Mouse (Mus musculus) stomach, embryonic 16.5 days (tissue): ENCODE measurements around the gene Alx3. TPM values are rescaled to one million over a fixed set of nuclear protein-coding genes. Genes with fewer than 3 reads are reported as not detected.

Experiments used
- ATAC-seq: fragments of 200-750 bp; cut with Nextera tagmentation; 2 replicates; pipeline ENCODE4 v1.8.0; 2017; ENCODE audit warnings: moderate number of reproducible peaks, moderate TSS enrichment; ENCODE audit not compliant: insufficient read depth, low FRiP score
- H3K27ac ChIP-seq: fragments of 300-500 bp; sonication (generic); 2 replicates; pipeline ENCODE4 v1.5.1; 2014; ENCODE audit warnings: low read length
- H3K27me3 ChIP-seq: fragments of 300-500 bp; sonication (generic); 2 replicates; pipeline ENCODE4 v1.6.1; 2014; ENCODE audit warnings: low read length, control low read depth, mixed read lengths; ENCODE audit not compliant: control insufficient read depth, insufficient read depth
- H3K36me3 ChIP-seq: fragments of 300-500 bp; sonication (generic); 2 replicates; pipeline ENCODE4 v1.6.1; 2014; ENCODE audit warnings: low read length; ENCODE audit not compliant: control insufficient read depth, insufficient read depth
- H3K4me1 ChIP-seq: fragments of 300-500 bp; sonication (generic); 2 replicates; pipeline ENCODE4 v1.6.1; 2014; ENCODE audit warnings: low read length, control low read depth, mixed read lengths; ENCODE audit not compliant: control insufficient read depth, insufficient read depth
- H3K4me2 ChIP-seq: fragments of 300-500 bp; sonication (generic); 2 replicates; pipeline ENCODE4 v1.6.1; 2014; ENCODE audit warnings: low read depth, low read length, mixed read lengths
- H3K4me3 ChIP-seq: fragments of 300-500 bp; sonication (generic); replicated peaks from 2 replicates; pipeline ENCODE4 v1.5.1; 2014; ENCODE audit warnings: mild to moderate bottlenecking, low read length
- H3K9ac ChIP-seq: fragments of 300-500 bp; sonication (generic); 2 replicates; pipeline ENCODE4 v1.6.1; 2014; ENCODE audit warnings: low read length
- H3K9me3 ChIP-seq: fragments of 300-500 bp; sonication (generic); replicated peaks from 2 replicates; pipeline ENCODE4 v1.6.1; 2016; ENCODE audit warnings: low read length, control low read depth; ENCODE audit not compliant: control insufficient read depth
- WGBS: fragments of 180-500 bp; shearing (Covaris S2); extraction: QIAGEN DNeasy Blood & Tissue Kit; methylation state at CpG from one replicate; pipeline ENCODE4 v1.1.7; 2014; 5-methylcytosine and 5-hydroxymethylcytosine counted together
- polyA plus RNA-seq: library from polyadenylated mRNA; unstranded; fragments of >200 nt; fragmentation: Nextera tagmentation; extraction: Ambion mirVana; gene quantifications from 2 replicates; pipeline ENCODE4 v1.2.1, GENCODE M21; 2015

Gene Alx3
- polyA plus RNA-seq, 1 experiment from 2014 or later: 0.25 TPM

DNA sequence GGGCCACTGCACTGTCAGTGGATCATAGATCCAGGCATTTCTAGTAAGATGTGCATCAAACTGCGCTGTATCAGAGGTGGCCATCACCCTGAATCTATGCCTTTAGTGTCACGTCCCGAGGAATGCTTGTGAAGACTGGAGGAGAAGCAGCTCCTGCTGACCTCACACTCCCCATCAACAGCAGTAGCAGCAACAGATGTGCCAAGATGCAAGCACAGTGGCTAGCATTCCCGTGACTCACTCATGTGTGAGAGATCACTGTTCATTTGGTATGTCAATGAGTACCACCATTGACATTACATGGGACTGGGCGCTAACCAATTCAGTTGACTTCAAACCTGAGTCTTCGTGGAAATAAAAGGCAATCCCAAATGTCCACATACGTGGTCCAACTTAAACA, 32.8 kb downstream of the Alx3 start:
- no peak overlapping the region for H3K9ac ChIP-seq
- peaks cover 36% of the 10 kb centered on the region for H3K36me3 ChIP-seq
- 92% methylated on average over 7 of the region's 7 CpGs for WGBS
- no peak overlapping the region for H3K27ac ChIP-seq
- H3K4me2 ChIP-seq: no peak overlapping the region
- peaks cover 5% of the 10 kb centered on the region; the same call in 1 of the 2 replicates for H3K4me1 ChIP-seq
- no peak for ATAC-seq
- H3K9me3 ChIP-seq: no peaks in the 10 kb centered on the region
- no peaks in the 10 kb centered on the region for H3K27me3 ChIP-seq
- H3K4me3 ChIP-seq: no peak overlapping the region

DNA sequence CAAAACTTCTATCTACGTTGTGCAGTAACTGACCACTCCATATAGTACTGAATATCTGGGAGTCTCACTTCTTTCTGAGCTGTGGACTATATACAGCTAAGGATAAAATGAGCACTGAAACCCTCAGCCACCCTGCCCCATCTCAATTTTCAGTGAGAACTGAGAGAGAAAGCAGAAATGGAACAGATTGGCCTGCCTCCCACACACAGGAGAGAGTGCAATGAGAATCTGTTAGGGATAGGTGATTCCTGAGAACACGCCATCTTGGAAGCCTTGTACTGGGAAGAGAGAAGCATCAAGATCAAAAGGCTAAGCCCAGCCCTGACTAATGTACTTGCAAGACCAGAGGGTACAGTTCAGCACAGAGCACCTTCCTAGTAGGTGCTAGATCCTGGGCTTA, 33.7 kb downstream of the Alx3 start:
- H3K4me2 ChIP-seq: no peak overlapping the region
- peaks cover 5% of the 10 kb centered on the region; the same call in 1 of the 2 replicates for H3K4me1 ChIP-seq
- no peak overlapping the region for H3K27ac ChIP-seq
- peaks cover 28% of the 10 kb centered on the region for H3K36me3 ChIP-seq
- H3K9ac ChIP-seq: no peak overlapping the region
- H3K4me3 ChIP-seq: no peak overlapping the region
- no peaks in the 10 kb centered on the region for H3K27me3 ChIP-seq
- H3K9me3 ChIP-seq: no peaks in the 10 kb centered on the region
- ATAC-seq: no peak
- 96% methylated on average over 2 of the region's 2 CpGs for WGBS

DNA sequence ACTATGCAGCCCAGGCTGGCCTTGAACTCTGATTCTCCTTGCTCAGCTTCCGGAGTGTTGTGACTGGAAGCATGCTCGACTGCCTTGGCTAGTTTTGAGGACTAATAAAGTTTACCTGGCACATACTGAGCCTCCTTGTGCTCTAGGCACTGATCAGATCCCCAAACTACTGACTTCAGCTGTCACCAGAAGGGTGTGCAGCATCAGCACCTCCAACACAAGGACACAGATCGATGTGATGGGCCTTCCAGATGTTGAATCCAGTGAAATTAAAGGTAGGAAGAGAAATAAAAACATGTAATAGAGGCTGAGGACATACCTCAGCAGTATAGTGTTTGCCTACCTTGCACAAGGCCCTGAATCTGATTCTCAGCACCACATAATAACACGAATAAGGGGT, 34.6 kb downstream of the Alx3 start:
- Histone ChIP-seq H3K4me3 (no peak overlapping the region), H3K27me3 (no peaks in the 10 kb centered on the region), H3K9me3 (no peaks in the 10 kb centered on the region), H3K4me1 (peaks cover 5% of the 10 kb centered on the region; the same call in 1 of the 2 replicates), H3K36me3 (peaks cover 22% of the 10 kb centered on the region), H3K4me2 (no peak overlapping the region), H3K27ac (no peak overlapping the region), H3K9ac (no peak overlapping the region)
- ATAC-seq: no peak
- WGBS: 88% methylated on average over 4 of the region's 4 CpGs

DNA sequence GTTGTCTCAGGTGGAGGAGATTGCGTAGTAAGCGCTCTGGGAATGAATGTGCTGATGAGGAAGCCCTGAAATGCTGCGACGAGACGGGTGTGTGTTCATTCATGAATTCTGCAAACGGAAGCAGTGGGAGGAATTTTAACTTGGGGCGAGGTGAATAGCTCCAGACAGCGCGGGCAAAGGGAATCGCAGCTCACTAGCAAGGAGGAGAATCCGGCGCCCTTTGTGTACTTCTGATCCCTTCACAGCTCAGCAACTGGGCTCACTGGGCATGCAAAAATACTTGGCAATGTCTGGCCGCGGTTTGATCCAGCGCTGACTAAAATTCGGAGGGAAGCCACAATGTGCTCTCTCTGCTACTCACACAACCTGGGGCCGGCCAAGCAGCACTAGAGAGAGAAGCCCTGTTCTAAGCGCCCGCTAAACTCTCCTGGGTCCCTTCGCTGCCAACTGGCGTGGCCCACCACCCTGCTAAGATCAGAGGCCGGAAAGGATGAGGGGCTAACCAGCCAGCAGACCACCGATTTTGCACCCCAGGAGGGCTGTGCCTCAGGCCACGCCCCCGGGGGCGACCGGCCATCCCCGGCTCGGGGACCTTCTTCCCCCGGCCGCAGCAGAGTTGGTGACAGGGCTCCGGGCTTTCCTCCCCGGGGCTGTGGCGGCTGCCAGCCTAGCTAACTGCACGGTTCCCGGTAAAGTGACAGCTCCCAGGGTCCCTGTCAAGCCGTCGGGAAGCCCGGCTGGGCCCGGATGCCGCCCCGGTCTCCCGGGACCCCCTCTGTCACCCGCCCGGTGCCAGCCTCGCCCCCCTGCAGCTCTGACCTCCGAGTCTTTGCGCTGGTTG, 36.1 kb downstream of the Alx3 start, which contains the start of gene Gm10961:
TSS of gene Gm10961 (plus strand) at position 641 of the 841 bp plus-strand sequence.
- under 1% methylated on average over 48 of the region's 48 CpGs for WGBS
- Histone ChIP-seq H3K4me2 (peak within 1 kb of the TSS; percentile 94), H3K36me3 (peaks cover 10% of the 10 kb centered on the region), H3K4me3 (peak within 1 kb of the TSS; percentile 99), H3K9me3 (no peaks in the 10 kb centered on the region), H3K27me3 (no peaks in the 10 kb centered on the region), H3K4me1 (peaks cover 5% of the 10 kb centered on the region; the same call in 1 of the 2 replicates), H3K9ac (peak within 1 kb of the TSS; percentile 98), H3K27ac (peak within 1 kb of the TSS; percentile 94)
- ATAC-seq: peak; percentile 62

DNA sequence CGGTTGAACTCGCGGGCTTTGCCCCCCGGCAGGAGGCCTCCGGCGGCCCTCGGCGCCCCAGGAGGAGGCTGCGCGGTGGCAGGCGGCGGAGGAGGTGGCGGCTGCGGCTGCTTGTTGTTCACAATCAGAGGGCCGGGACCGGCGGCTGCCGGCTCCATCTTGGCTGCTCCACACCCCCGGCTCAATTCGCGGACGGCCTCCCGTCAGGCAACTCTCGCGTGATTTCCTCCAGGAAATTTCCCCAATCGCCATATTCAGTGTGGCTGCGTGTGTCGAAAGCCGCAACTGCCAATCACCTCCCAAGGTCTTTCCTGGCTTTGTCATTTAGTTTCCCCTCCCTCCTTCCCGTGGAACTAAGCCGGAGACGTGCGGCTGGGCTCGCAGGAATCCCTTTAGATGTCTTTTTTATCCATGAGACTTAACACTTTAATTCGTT, 36.7 kb downstream of the Alx3 start, which contains the start of gene Strip1:
TSS of gene Strip1 (minus strand) at position 172 of the 436 bp plus-strand sequence.
- Histone ChIP-seq H3K27me3 (no peaks in the 10 kb centered on the region), H3K27ac (peak within 1 kb of the TSS; percentile 94), H3K4me1 (peaks cover 5% of the 10 kb centered on the region; the same call in 1 of the 2 replicates), H3K4me2 (peak within 1 kb of the TSS; percentile 94), H3K9ac (peak within 1 kb of the TSS; percentile 98), H3K4me3 (peak within 1 kb of the TSS; percentile 99), H3K36me3 (peaks cover 7% of the 10 kb centered on the region; the same call in 1 of the 2 replicates), H3K9me3 (no peaks in the 10 kb centered on the region)
- WGBS: under 1% methylated on average over 35 of the region's 35 CpGs
- peak; percentile 96 for ATAC-seq

DNA sequence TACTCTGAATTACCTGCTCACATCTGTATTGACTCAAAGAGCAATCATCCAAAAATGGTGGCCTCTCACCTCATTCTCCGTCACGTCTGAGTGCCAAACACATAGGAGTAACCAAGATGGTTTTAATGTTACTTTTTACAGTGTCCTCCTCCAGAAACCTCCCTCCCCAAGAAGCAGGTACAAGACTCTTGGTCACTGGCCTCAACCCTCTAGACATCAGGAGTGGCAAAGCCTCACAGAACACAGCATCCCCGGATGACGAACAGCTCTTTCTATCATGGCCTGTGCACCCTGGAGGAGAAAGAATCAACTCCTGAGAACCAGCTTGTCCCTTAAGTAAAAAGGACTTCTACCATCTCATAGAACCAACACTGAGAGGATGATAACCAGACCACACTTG, 38.0 kb downstream of the Alx3 start:
- H3K36me3 ChIP-seq: no peaks in the 10 kb centered on the region
- WGBS: 93% methylated on average over 4 of the region's 4 CpGs

DNA sequence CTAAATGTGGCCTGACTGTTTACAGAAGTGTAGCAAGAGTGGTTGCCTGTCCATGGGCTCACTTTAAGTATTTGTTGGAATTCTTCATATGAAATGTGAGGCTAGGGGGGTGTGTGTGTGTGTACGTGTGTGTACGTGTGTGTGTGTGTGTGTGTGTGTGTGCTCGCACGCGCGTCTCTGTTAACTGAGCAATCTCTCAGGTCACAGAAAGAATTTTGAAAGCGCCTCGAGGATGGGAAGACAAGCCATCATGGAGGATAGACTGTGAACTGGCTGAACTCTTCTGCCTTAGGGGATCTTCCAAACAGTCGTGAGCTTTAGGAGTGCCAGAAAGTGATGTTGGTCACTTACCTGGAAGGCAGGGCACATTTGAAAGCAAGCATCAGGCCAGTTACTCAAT, 39.1 kb downstream of the Alx3 start:
- Histone ChIP-seq H3K9ac (no peak overlapping the region), H3K36me3 (no peaks in the 10 kb centered on the region), H3K27ac (no peak overlapping the region), H3K4me2 (no peak overlapping the region), H3K4me1 (peaks cover 5% of the 10 kb centered on the region; the same call in 1 of the 2 replicates), H3K27me3 (no peaks in the 10 kb centered on the region), H3K9me3 (no peaks in the 10 kb centered on the region), H3K4me3 (no peak overlapping the region)
- no peak for ATAC-seq
- 89% methylated on average over 9 of the region's 9 CpGs for WGBS

More for the DNA sequence above, 38.0 kb downstream of the Alx3 start:
- no peak overlapping the region for H3K27ac ChIP-seq
- no peaks in the 10 kb centered on the region for H3K9me3 ChIP-seq
- no peak for ATAC-seq
- no peaks in the 10 kb centered on the region for H3K27me3 ChIP-seq
- H3K9ac ChIP-seq: no peak overlapping the region
- H3K4me2 ChIP-seq: no peak overlapping the region
- peaks cover 5% of the 10 kb centered on the region; the same call in 1 of the 2 replicates for H3K4me1 ChIP-seq
- no peak overlapping the region for H3K4me3 ChIP-seq

DNA sequence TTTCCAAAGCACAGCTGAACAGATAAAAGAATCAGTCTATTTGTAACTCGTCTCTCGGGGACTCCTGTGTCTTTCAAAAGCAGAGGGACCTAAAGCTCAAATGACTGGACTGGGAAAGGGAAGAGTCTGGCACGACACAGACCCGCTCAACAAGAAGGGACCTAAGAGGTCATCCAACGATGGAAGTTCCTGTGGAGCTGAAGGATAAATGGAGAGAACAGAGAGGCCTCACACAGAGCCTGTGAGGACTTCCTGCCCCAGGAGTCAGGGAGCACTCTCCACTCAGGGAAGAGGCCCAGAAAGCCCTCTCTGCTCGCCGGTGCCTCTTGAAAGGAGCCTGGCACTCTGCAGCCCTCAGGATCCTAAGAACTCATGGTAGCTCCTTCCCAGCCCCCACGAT, 41.0 kb downstream of the Alx3 start:
- no peak overlapping the region for H3K4me2 ChIP-seq
- H3K9ac ChIP-seq: no peak overlapping the region
- ATAC-seq: no peak
- no peaks in the 10 kb centered on the region for H3K9me3 ChIP-seq
- WGBS: 43% methylated on average over 8 of the region's 8 CpGs
- H3K27ac ChIP-seq: no peak overlapping the region
- no peaks in the 10 kb centered on the region for H3K4me1 ChIP-seq
- no peak overlapping the region for H3K4me3 ChIP-seq
- no peaks in the 10 kb centered on the region for H3K27me3 ChIP-seq
- H3K36me3 ChIP-seq: no peaks in the 10 kb centered on the region

DNA sequence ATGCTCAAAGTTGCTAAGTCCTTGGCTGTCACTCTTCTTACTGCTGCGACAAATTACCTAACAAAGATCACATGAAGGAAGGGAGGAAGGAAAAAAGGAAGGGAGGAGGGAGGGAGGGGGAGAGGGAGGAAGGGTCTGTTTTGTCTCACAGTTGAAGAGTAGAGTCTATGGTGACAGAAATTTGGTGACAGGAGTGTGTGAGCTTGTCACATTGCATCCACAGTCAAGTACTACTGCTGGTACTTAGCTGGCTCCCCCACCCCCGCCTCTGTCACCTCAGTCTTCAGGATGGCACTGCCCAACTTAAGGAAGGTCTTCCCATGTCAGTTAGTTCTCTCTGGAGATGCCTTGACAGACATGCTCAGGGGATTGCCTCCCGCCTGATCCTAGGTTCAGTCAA, 41.4 kb downstream of the Alx3 start:
- H3K27me3 ChIP-seq: no peaks in the 10 kb centered on the region
- H3K4me3 ChIP-seq: no peak overlapping the region
- no peaks in the 10 kb centered on the region for H3K4me1 ChIP-seq
- no peak overlapping the region for H3K27ac ChIP-seq
- H3K9ac ChIP-seq: no peak overlapping the region
- WGBS: 82% methylated on average over 3 of the region's 3 CpGs
- no peak for ATAC-seq
- H3K36me3 ChIP-seq: no peaks in the 10 kb centered on the region
- H3K4me2 ChIP-seq: no peak overlapping the region
- H3K9me3 ChIP-seq: no peaks in the 10 kb centered on the region
